Mouse (Mus musculus): ENCODE data around the gene Tmcc3.

Gene Tmcc3

DNA sequence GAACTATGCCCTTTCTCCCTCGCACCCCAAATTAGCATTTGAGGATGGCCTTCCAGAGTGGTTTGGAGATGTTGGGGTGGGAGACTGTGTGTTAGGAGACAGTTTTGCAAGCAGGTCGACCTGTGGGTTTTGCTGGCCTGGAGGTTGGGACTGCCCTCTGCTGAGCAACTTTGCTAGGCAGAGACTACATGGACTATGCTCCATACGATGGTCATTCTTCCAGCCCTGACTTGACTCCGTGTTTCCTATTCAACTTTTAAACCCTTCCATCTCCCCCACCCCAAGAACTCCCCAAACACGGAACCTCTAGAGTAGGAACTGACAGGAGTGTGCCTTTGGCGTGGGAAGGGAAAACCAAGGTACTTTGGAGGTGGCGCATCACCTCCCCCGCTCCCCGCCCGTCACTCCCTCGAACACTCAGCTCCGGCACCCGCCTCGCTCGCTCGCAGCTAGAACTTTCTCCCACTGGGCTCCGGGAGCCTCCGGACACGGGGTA lies at the start of gene Tmcc3:
Gene Tmcc3, plus strand, starts transcription at position 439 of the 496 bp plus-strand sequence.
- no peak for DNase-seq

DNA sequence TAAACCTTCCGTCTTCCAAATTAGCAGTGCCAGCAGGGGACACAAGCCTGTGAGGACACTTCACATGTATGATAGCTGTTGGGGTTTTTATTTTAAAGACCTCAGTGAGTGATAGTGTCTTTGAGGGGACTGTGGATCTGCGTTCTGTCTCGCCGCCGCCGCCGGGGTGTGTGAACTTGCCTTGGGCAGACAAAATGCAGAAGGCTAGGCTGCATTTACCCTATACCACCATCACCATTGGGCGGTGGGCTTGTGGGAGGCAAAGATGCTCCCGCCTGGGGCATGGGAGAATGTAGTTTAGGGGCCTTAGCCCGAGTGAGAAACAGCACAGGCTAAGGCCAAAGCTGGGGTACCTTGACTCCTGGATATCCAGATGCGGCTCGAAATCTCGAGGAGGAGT lies 49.1 kb upstream of the Tmcc3 start:
- no peak for DNase-seq

DNA sequence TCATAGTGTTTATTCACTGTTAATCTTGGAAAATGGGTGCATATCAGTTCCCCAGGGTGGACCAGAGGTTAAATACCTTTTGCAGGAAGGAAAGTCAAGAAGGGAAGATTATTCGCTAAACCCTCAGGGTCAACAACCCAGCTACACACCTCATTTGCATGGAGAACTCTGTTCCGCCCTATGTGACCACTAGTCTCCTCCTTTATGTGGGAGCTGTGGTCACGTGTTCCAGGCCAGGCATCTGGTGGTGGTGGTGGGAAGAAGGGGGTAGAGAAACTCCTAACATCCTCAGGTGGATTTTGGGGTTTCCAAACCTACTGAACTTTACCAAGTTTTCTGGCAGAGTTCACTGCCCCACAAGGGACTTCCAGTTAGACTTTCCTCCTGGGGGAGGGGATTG lies 48.5 kb upstream of the Tmcc3 start:
- no peak for DNase-seq

DNA sequence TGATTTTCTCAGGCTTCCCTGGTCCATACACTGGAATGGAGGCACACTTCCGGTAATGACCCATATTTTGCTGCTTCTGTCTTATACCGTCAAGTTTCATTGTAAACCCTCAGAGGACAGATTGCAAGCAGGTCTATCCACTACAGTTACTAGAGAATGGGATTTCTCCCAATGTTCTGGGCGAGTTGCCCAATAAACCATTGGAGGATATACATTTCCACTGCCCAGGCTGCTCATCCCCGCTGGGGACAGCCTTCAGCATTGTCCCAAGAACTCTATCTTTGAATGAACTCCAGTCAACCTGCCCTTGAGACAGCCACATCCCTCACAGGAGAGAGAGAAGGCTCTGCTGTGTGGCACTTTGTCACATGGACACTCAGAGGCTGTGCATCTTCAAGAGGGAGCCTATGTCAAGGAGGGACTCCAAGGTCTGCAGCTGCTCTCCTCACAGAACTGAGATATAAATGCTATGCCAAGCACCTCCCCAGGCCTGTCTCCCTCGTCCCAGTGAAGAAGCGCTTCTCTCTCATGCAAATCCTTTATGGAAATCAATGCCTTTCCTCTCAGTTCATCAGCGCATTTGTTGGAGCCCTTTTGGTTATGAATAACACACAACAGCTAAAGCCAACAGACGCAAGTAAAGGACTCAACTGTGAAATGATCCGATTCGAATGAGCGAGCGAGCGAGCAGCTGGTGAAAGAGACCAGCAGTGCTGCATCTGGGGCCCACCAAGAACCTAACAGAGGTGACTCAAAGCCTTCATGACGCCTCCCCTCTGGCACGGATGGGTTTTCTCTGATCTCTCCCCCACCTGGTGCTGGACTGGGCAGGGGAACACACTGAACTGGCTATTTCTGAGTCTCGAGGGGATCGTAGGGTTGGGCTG lies 45.9 kb upstream of the Tmcc3 start:
- DNase-seq, result no peak

DNA sequence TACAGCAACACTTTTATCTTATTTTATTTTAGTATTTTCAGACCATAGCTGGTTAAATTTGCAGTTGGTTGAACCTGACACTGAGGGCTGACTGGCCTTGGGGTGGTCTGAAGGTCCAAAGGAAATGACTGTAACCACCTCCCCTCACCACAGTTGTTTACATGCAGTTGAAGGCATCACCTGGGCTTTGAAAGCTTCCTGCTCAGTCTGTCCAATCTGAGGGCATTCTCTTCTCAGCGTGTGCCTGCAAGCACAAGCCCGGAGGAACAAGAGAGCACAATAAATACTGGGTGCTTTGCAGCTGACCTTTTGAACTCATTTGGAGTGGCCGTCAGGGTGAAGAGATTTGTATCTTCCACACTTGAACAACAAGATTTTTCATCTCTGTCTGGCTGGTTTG lies 36.4 kb upstream of the Tmcc3 start:
- DNase-seq, result no peak

DNA sequence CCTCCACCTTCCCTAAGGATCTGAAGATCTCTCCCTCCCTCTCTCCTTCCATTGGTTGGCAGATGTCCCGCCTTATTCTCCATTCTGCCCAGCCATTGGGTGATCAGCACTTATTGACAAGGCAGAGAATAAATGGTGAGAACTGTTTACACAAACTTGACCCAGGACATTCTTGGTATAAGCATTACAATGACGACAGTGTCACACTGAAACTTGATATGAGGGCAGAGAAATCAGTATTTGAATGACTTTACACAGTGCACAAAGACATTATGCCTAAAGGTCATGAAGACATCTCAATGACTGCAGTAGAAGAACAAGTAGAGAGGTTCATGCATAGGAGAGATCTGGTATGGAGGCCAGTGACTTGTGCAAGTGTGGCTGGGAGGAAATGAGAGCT lies 35.2 kb upstream of the Tmcc3 start:
- DNase-seq, result no peak

DNA sequence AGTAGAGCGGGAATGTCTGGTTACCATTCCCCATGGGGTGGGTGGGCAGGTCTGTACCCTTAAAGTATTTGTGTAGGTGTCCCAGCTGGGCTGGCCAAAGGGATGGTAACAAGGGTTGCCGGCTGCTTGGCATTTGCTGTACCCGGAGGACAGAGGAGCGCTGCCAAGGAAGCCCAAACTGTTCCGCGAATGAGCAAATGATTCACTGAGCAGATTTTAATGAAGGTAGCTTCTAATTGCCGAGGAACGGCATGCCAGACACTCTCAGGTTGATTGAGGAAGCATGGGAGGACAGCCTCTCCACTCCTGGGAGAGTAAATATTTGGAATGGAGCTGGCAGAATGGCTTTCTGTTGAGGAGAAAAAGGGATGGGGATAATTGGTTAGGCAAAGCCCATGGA lies 29.6 kb upstream of the Tmcc3 start:
- peak in 1 of 2 experiments; percentile 17 for DNase-seq

DNA sequence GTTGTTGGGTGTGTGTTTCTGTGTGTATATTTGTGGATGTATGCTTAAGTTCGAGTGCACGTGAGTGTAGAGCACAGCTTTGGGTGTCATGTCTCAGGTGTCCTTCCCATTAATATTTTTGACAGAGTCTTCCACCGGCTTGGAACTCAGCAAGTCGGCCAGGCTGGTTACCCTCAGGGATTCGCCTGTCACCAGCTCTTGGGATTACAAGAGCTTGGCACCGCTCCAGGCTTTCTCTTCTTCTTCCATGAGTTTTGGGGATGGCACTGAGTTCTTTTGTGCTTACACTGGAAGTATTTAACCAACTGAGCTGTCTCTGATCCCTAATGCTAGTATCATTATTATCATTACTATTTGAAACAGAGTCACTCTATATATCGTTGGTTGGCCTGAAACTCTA lies 29.0 kb upstream of the Tmcc3 start:
- no peak for DNase-seq

DNA sequence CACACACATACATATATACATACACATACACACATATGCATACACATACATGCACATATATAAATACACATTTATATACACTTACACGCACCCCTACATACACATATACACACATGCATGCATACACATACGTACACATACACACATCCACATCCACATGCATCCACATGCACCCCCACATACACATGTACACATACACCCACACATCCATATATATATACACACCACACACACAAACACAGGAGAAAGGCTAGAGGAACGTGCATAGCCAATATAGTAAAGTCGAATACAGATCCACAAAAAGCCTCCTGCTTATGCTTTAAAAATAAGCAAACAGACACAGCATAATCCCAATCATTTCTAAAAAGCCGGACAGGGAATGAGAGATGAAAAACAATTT lies 17.3 kb upstream of the Tmcc3 start:
- no peak for DNase-seq

DNA sequence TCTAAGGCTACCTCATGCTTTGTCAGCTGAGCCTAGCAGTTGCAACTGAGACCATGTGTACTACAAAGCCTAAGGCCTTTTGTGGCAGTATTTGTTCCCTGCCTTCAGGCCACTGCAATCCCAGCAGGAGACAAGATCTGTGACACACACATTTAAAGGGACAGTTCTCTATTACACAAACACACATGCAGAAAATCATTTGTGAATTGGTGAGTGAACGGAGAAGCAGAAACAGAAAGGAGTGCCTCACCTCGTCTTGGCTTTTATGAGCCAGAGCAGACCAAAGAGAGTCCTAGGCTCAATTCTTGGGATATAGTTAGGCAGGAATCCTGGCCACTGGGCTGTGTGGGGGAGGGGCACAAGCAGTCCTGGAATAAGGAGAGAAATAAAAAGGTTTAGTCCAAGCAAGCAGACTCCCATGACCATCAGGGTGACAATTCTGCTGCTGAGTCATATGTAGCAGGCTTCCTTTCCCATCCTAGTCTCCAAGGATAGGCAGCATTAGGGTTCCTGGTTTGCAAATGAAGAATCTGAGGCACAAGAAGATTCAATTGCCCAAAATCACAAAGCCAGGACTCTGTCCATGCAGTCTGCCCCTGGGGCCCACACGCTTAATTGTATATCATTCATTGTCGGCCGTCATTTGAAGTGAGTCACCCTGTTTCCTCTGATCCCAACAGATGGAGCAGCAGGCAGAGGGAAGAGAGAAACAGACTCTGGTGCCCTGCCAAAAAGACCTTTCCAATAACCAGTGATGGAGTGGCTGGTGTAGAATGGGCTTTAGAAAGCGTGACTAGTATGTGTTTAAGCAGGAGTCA lies 16.6 kb upstream of the Tmcc3 start:
- DNase-seq, result no peak

DNA sequence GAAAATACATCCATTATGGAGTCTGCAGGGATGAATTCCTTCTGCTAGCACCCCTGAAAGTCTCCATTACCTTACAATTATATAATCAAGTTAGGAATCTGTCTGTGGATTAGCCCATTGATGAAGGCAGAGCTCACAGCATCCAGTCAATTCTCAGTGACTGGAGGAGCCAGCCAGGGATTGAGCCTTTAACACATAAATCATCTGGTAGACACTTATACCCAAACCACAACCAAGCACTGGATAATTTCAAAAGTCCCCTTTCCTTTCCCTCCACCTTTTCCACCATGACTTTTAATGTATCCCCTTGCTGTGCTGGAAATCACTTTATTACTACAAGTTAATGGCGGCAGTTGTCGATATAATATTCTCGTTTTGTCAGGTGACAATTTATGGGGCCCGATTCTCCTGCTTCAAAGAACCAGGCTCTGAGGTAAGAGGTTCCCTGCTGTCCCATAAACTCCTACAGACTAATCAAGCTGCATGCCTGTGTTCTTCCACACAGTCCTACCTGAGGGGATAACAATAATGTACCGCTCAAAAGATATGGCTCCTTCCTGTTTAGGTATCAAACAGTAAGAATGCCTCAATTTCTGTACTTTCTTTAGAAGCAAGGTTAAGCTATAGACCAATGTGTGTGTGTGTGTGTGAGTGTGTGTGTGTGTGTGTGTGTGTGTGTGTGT lies 15.7 kb upstream of the Tmcc3 start:
- DNase-seq, result no peak

DNA sequence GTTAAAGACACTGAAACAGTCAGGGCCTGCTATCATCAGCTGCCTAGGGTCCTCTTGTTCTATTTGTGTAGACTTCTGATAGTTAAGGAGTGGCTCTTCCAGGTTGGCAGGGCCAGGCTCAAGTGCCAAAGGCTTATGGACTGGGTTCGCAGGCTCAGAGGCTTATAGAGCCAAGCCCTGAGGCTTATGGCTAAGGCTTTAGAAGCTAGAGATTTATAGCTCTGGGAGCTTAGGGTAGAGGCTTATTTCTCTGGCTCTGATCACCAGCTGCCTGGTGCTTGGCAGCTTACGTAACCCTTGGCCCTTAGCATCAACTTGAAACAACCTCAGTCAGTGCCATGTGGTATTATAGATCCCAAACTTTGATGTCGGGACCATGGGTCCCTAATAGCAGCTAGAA lies 13.3 kb upstream of the Tmcc3 start, which contains the start of gene Gm4792:
Gene Gm4792, minus strand, starts transcription at position 233 of the 400 bp plus-strand sequence.
- no peak for DNase-seq

DNA sequence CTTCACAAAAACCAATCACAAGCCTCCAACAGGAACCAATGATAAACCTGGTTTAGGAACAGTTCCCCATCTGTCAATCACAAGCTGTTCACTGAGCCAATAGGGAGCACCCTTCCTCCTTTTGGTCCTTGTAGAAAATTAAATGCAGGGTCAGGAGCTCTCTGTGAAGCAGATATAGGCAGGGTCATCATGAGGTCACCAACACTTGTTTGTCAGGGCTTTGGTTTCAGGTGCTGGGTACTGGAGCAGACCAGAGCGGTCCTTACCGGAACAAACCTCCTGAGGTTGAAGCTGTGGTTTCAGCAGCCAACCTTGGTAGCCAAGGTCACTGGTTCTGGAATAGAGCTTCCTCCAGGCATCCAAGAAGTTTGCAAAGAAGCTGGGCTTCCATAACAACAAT lies 12.4 kb upstream of the Tmcc3 start:
- peak in 1 of 2 experiments; percentile 45 for DNase-seq

DNA sequence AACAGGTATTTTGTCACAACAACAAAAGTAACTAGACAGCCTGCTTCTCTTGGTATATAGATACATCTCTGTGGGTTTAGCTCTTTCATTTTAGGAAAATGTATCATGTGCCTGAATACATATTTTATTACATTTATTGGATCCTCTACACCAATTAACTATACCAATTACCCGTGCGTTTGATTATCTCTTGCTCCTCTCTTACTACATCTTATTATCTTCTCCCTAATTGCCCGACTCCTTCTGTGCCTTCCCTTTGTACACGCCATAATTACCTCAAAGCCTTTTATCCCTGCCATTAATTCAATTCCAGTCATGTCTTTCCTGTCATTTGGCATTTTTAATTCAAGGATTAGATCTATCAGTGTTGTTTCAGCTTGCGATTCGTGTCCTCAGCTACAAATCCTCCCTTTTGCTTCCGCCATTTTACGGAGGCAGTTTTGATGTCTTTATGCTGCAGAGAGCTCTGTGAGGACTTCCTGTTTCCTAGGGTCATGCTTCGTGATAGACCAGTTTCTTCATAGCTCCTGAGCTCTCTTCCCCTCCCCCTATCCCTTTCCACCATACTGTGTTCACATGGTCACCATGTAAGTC lies 7.6 kb upstream of the Tmcc3 start:
- no peak for DNase-seq

DNA sequence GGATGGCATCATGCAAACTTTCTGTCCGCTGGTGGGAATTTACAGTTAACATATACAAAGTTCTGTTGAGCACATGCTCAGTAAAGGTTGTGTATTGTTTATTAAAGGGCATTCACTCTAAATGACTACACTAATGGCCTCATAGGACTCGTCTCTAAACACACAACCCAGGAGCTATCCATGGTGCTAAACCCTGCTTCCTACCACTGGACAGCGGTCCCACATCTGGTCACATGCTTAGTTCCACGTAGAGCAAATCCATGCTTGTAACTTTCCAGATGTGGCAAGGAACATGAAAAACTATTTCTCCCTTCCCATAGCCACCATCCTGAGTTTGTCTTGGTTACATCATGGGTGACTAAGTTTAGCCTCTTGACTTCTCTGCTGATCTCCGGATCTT lies 6.2 kb upstream of the Tmcc3 start:
- DNase-seq, result no peak

DNA sequence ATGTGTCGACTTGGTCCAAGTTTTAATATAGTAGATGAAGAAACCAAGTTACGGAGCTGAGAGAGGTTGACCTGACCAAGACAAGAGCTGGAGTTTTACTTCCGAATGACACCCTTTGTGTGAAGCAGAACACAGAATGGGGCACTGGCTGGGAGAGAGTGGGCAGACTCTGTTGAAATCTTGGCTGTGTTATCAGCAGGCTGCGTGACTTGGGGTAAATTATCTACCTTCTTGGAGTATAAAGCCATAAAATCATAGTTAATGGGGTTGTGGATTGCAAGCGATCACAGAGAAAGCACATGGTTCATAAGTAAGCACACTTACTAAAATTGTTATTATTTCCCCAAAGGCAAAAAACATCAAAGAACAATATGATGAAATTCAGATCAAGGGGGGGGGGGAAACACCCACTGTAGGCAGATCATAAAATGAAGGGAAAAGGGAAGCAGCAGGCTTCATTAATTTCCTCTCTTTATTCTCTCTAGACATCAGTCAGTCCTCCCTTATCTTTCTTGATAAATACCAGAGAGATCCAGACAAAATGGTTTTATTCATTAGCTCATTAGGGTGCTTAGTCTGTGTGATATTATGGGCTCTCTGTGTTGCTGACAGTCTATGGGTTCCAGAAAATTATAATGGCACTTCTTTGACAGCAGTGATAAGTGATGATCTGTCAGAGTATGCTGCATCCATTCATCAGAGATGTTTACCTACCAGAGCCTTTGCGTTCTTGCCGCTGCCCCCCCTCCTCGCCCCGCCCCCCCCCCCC lies 1.1 kb upstream of the Tmcc3 start:
- DNase-seq, result no peak

DNA sequence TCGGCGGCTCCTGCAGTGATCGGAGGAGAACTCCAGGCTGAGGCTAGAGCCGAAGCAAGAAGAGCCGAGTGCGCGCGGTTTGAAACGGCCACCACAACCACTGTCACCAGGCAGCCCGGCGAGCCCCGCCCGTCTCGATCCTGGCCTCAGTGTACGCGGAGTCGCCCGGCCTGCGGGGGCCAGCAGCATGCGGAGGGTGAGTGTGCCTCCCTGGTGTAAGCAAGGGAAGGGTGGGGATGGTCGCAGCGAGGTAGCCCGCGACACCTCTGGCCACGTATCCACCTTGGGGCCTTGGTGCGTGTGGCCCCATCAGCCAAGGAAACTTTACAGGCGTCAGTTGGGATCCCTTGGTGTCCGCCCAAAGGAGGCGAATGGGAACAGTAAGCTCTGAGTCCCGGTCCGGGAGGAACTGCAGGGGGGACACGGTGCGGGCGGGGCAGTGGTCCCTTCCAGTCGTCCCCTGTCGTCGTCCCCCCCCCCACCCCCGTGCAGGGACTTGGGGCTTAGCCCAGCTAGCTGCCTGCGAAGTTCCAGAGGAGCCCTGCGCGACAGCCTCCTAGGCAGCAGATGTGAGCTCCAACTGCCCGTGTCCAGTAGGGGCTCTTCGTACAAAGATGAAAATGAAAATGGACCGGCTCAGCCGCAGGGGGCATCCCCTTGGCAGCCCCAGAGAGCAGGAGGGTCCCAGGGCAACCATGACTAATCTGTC lies 412 bp downstream of the Tmcc3 start:
- no peak for DNase-seq

DNA sequence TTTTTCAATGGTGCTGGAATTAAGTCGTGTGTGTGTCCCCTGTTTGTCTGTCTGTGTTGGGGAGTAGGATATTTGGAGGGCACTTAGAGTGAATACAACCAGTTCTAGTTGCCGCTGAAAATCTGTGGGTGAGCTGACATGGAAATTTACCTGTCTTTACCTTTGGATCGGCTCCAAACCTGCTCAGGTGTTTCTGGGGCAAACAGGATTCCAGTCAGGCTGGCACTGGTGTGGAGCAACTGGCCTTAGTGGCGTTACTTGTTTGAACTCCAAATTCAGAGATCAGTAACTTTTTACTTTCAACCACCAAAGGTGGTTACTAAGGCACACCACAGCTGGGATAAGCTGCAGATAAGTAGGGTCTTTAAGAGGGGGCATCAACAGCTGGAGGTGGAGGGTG lies 1.4 kb downstream of the Tmcc3 start:
- peak; percentile 43 to 64 for DNase-seq

DNA sequence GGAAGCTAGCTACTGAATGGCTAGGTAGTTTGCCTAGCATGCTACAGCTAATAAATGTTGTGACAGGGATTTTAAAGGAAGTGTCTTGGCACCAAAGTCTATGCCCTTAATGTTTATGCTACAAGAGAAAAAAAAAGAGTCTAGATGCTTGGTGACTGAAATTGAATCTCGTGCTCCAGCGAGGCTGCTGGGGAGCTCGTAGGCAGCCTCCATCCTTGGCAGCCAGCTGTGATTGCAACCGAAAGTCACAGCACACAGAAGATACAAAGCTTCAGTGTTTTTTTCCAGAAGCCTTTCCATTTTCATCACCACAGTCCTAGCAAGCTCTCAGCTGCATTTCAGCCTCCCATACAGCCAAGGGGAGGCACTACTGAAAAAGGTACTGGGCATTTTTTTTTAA lies 6.8 kb downstream of the Tmcc3 start:
- no peak for DNase-seq

DNA sequence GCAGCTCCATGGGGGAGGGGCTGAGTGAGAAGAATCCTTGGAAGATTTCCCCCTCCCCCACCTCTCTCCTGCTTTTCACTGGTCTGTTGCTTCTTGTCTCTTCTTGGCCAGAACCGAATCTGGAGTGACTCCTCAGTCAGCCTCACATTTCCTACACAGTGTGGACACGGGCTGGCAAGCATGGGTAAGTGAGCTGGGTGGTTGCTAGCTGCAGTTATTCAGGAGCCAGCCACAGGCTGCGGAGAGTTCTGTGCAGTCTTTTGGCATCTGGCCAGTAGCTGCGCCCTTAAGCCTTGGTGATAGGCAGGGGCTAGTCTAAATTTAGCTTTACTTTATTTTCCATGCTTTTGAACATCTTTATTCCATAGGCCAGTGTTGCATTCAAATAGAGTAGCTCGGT lies 18.2 kb downstream of the Tmcc3 start:
- DNase-seq, result no peak
